Mouse (Mus musculus): ENCODE data around the gene Ago4.
A peak's percentile ranks its signal among the peaks of the same experiment; 100 is the strongest.

Gene Ago4

GRCm38 (mm10) chr4:126526164-126526563 lies 7.1 kb downstream of the Ago4 start:
- no peak for DNase-seq (ENCODE audit: low read depth, low spot score)

DNA sequence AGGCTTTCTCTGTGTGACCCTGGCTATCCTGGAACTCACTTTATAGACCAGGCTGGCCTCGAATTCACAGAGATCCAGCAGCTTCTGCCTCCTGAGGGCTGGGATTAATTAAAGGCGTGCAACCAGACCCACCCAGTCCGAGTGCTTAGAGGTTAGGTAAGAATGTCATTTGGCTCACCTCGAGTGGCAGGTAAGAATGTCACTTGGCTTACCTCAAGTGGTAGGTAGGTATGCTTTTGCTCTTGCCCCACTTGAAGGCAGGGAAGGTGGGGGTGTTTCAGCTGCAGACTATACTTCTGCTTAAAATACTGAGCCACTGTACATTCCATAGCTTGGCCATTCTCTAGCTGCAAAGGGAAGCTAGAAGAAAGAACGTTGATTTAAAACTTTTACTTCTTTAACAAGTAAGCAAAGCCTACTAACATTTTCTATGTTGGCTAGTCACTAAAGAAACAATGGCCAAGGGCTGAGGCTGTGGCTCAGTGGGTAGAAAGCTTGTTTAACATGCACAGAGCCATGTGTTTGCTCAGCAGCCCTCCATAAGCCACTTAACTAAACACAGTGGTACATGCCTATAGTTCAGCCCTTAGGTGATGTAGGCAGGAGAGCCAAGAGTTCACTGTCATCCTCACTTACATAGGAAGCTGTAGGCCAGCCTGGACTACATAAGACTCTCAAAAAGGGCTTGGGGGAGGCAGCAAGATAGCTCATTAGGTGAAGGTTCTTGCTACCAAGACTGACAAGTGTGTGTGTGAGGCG lies 20.8 kb downstream of the Ago4 start:
- DNase-seq (ENCODE audit: low read depth, low spot score): no peak

DNA sequence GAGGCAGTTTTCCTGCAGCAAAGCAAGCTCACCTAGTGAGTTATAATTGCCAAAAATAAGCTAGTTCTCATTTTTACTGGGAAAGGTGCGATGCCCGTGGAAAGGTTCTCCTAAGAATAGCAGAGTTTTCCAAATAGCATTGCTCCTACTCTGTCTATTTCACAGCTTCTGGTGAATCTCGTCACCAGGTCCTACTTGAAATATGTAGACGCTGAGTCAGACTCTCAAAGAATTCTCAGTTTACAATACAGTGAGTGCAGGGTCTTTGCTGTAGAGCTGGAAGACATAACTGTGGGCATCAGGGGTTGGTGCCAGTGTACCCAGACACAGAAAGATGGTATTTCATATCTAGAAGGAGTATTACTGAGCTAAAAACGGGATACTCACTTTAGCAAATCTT lies 22.3 kb downstream of the Ago4 start:
- no peak for DNase-seq (ENCODE audit: low read depth, low spot score)

DNA sequence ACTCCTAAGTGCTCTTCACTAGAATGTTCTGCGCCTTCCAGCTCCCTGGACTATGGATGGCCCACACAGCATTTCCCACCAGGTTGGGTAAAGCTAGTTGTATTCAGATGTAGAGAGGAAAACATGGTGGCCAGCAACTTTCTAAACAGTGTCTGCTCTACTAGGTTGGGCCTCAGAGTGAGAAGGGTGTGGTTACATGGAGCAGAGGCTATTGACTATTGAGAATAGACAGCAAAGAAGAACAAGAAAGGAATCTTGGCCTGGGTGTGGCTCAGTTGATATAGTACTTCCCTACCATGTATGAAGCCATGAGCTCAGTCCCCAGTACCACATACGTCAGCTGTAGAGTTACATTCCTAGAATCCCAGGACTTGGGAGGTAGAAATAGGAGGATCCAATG lies 24.2 kb downstream of the Ago4 start:
- DNase-seq (ENCODE audit: low read depth, low spot score): no peak

- no peak for DNase-seq (ENCODE audit: low read depth, low spot score)
Measured at GRCm38 (mm10) chr4:126508110-126508899, 25.0 kb downstream of the Ago4 start.

DNA sequence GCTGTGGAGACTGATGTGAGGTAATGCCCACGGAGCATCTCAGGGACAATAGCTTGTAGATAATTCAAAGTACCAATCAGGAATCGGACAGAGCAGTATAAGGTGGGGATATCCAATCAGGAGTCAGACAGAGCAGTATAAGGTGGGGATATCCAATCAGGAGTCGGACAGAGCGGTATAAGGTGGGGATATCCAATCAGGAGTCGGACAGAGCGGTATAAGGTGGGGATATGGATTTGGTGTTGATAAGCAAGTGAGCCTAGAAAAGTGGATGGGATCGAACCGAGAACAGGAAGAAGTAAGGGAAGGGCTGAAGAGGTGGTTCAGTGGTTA lies 30.3 kb downstream of the Ago4 start:
- DNase-seq (ENCODE audit: low read depth, low spot score): peak; percentile 28

DNA sequence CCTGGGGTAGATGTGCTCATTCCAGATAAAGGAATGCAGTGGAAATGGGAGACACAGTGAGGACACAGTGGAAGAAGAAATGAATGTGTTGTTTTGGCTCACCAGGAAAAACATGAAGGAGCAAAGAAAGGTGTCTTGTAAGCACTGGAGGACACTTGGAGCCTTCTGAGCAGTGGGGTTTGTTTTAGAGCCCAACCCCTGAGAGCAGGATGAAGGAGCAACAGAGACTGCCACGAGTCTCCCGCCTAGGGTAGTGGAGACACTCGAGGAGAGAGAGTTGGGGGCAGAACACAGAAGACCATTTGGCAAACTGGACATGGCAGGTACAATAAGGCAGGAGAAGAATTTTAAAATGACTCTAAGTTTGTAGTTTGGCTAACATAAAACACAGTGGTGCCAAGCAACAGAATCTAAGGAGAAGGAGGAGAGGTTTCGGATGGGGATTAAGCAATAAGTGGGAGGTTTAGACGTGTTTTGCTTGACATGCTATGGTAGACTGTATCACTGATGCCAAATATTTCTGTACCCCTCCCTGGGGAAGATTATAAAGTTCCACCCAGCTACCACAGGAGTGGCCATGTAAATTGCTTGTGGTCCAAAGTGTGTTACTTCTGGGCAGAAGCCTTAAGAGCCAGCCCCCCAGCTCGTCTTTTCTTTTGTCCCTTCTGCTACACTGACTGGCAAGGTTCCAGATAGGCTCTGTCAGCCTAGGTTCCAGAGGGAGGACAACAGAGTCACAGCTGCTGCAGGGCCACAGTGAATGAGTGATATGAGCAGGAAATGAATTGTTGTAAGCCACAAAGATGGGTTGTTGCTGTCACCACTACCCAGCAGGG lies 30.9 kb downstream of the Ago4 start:
- no peak for DNase-seq (ENCODE audit: low read depth, low spot score)

DNA sequence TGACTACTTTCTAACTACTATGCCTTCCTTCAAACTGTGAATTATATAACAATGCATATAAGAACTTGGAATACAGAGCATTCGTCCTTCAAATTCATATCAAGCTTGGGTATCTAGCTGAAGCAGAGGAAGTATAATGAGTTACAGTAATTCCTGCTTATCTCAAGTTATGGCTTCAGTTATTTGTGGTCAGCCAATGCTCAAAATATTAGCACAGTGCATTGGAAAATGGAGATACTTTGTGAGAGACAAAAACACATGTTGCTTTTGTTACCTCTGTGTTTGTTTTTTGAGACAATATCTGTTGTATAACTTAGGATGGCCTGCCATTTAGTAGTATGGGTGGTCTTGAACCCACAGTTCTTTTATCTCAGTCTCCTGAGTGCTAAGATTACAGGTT lies 34.7 kb downstream of the Ago4 start:
- DNase-seq (ENCODE audit: low read depth, low spot score): no peak

DNA sequence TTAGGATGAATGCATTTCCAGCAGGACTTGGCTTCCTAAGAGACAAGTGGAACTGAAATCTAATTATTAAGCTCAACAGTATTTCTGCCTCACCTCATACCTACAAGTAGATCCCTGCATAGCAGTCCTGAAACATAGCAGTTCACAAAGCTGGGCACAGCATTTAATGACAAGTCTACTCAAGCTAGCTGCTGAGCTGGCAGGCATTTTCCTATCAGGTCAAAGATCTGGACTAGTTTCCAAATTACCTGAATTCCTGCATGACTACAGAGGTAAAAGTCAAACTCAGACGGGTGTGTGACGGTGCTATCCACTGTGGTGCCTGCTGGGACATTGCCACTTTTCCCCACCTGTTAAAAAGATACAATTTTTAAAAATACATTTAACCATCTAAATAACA lies 36.3 kb downstream of the Ago4 start:
- no peak for DNase-seq (ENCODE audit: low read depth, low spot score)

- DNase-seq (ENCODE audit: low read depth, low spot score): no peak
Measured at GRCm38 (mm10) chr4:126495942-126496790, 37.1 kb downstream of the Ago4 start.

GRCm38 (mm10) chr4:126495453-126495852 lies 37.8 kb downstream of the Ago4 start:
- DNase-seq (ENCODE audit: low read depth, low spot score): no peak

DNA sequence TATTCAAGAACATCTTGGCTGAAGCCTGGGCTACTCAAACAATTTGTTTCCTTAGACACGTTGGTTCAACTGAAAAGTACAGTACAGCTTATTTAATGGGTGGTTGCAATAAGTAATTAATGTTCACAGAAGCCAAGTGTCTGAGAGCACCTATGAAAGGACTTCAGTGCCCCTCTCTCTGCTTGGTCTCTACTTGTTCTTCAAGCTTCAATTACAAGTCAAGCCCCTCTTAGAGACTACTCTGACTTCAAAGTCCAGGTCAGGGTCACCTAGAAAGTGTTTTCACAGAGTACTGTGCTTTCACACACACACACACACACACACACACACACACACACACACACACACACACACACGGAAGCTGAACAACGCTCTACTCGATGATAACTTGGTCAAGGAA lies 39.9 kb downstream of the Ago4 start:
- no peak for DNase-seq (ENCODE audit: low read depth, low spot score)

DNA sequence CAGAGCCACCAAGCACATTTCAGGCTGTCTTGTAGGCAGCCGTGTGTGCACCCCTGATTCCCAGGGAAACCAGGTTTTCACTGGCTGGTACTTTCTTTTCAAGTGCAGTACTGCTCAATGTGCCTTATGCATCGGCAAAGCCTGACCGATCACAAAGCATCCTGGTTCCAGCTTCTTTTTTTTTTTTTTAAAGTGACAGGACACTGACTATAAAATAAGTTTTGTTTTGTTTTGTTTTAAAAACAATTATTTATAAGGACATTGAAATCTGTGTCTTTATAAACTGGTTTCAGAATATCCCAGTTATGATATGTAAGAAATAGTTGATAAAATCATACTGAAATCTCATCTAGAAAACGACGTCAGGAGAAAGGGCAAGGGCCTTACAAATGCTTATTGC lies 41.3 kb downstream of the Ago4 start:
- DNase-seq (ENCODE audit: low read depth, low spot score): no peak

DNA sequence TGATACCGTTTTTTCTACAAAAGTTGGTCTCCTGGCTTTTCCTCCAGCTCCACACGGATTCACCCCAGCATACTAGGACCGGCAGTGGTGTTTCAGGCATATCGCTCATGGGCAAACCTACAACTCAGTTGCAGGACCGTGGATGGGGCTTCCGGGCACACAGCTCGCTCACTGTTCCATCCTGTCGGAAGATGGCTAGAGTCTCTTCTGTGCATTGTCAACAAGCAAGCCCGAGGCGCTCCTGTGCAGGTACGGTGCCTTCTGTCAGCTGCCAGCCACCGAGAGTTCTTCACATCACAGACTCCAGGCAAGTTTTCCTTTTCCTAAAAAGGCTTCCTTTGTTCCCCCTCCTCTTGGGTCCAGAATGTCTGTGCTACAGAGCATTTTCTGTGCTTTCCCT lies 42.5 kb downstream of the Ago4 start:
- no peak for DNase-seq (ENCODE audit: low read depth, low spot score)

GRCm38 (mm10) chr4:126489811-126490210 lies 43.5 kb downstream of the Ago4 start:
- DNase-seq (ENCODE audit: low read depth, low spot score): no peak

DNA sequence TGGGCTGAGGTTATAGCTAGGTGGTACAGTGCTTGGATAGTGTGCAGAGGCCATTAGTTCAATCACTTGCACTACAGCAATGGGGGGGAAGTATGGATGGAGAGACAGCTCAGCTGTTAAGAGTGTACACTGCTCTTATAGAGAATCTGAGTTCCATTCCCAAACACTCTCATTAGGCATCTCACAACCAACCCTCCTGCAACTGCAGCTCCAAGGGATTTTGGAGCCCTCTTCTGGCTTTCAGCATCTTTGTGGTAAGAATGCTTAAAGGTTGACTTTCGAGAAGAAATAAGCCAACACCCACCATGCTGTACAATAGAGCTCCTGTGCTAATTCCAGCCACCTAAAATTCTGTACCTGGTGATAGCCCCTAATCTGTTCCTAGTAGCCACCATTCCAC lies 47.1 kb downstream of the Ago4 start:
- no peak for DNase-seq (ENCODE audit: low read depth, low spot score)

GRCm38 (mm10) chr4:126485065-126485464 lies 48.2 kb downstream of the Ago4 start:
- no peak for DNase-seq (ENCODE audit: low read depth, low spot score)

GRCm38 (mm10) chr4:126483874-126484273 lies 49.4 kb downstream of the Ago4 start:
- no peak for DNase-seq (ENCODE audit: low read depth, low spot score)

- peak; percentile 35 for DNase-seq (ENCODE audit: low read depth, low spot score)
Measured at GRCm38 (mm10) chr4:126482951-126483350, 50.3 kb downstream of the Ago4 start.

- DNase-seq (ENCODE audit: low read depth, low spot score): no peak
Measured at GRCm38 (mm10) chr4:126481461-126481860, 51.8 kb downstream of the Ago4 start.

DNA sequence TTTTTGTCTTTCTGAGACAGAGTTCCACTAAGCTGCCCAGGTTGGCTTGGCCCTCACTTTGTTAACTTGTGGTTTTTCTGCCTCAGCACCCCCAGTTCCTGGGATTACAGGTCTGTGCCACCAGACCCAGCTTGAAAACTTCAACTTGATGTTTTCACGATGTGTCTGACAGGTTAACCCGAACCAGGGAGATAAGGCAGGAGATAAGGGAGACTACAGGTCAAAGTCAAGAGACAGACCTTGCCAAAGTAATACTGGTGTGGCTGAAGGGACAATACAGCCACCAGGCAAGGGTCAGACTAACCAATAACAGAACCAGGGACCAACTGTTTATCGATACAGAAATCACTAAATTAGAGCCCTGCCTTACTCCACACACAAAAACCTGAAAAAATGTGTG lies 53.0 kb downstream of the Ago4 start:
- no peak for DNase-seq (ENCODE audit: low read depth, low spot score)

Measured in ES-CJ7 (cell line).